Mouse (Mus musculus) effector memory CD4-positive, alpha-beta T cell, adult 7 months (primary cell): ENCODE measurements around the gene Vps35l. TPM values are rescaled to one million over a fixed set of nuclear protein-coding genes. Genes with fewer than 3 reads are reported as not detected.

Experiments used
- polyA plus RNA-seq: library from polyadenylated mRNA; unstranded; fragments of 100-300 nt; shearing (Covaris generic); gene quantifications from one replicate; pipeline ENCODE4 v1.2.1, GENCODE M21; 2017

Gene Vps35l
- 70.1 TPM for polyA plus RNA-seq

GRCm38 (mm10) chr7:118739975-118740531 is at the start of gene Vps35l:
Vps35l (plus strand) TSS chr7:118740226.

GRCm38 (mm10) chr7:118705101-118705961 is 34.7 kb upstream of the Vps35l start, which contains the start of gene Gde1:
Gde1 (minus strand) TSS chr7:118705778.

GRCm38 (mm10) chr7:118712228-118713173 is 27.5 kb upstream of the Vps35l start, which contains the start of gene Ccp110:
Ccp110 (plus strand) TSS chr7:118712552.

GRCm38 (mm10) chr7:118855171-118855876 is 115.3 kb downstream of the Vps35l start, which contains the start of gene Iqck:
Iqck (plus strand) TSS chr7:118855752.

GRCm38 (mm10) chr7:118855877-118856304 is 115.9 kb downstream of the Vps35l start, which contains the start of gene Knop1:
Knop1 (minus strand) TSS chr7:118856254.

Other genes starting within 250 kb of the Vps35l start
- gene Itpripl2, start 248.3 kb upstream of the Vps35l start, polyA plus RNA-seq, result 0.80 TPM
- 4.7 TPM for gene Coq7, start 206.9 kb upstream of the Vps35l start, polyA plus RNA-seq
- gene Tmc7, start 155.5 kb upstream of the Vps35l start, polyA plus RNA-seq, result 0.63 TPM
- 0.96 TPM for gene Tmc5, start 142.9 kb upstream of the Vps35l start, polyA plus RNA-seq
- gene Gde1, start 34.4 kb upstream of the Vps35l start, polyA plus RNA-seq, result 40.4 TPM
- gene Ccp110, start 27.7 kb upstream of the Vps35l start, polyA plus RNA-seq, result 5.8 TPM
- not detected for gene Iqck, start 115.5 kb downstream of the Vps35l start, polyA plus RNA-seq
- 15.0 TPM for gene Knop1, start 116.0 kb downstream of the Vps35l start, polyA plus RNA-seq